Mouse (Mus musculus) CH12.LX (cell line): ENCODE results near the gene Sult1e1. TPM values are rescaled to one million over a fixed set of nuclear protein-coding genes. Genes with fewer than 3 reads are reported as not detected.

Source experiments
- DNase-seq: peaks from one replicate; pipeline ENCODE4 v3.0.0-alpha.2; 2013; ENCODE audit errors: extremely low read depth
- H3K27ac ChIP-seq: 2 replicates; pipeline ENCODE4 v1.5.1; 2012; ENCODE audit warnings: low read depth, mild to moderate bottlenecking, control low read depth, moderate library complexity; ENCODE audit not compliant: insufficient read depth
- H3K27me3 ChIP-seq: replicated peaks from 2 replicates; pipeline ENCODE3; 2012; ENCODE audit warnings: inconsistent platforms
- H3K36me3 ChIP-seq, 2 experiments: replicated peaks in 1 of 2; 2 replicates each; pipeline versions ENCODE3 to v1.6.1; 2012; ENCODE audit warnings: inconsistent platforms in 1 of 2, low read length in 1 of 2, mild to moderate bottlenecking in 1 of 2, mixed read lengths in 1 of 2, moderate library complexity in 1 of 2; ENCODE audit not compliant: control insufficient read depth in 1 of 2, insufficient read depth in 1 of 2
- H3K4me1 ChIP-seq, 2 experiments: 2 replicates each; pipeline ENCODE4 v1.6.1; 2012; ENCODE audit warnings: inconsistent platforms in 1 of 2, moderate library complexity in 1 of 2; ENCODE audit not compliant: insufficient read depth in 2 of 2, control insufficient read depth in 1 of 2
- H3K4me2 ChIP-seq: 2 replicates; pipeline ENCODE4 v1.6.1; 2012; ENCODE audit warnings: low read depth, mild to moderate bottlenecking, control low read depth; ENCODE audit not compliant: poor library complexity, insufficient read depth, severe bottlenecking
- H3K4me3 ChIP-seq, 3 experiments: fragments of 150-350 bp in 1 of 3; sonication (generic) in 1 of 3; replicated peaks in 1 of 3; 2 replicates each; pipeline versions ENCODE3 to v1.5.1; 2011 to 2012; ENCODE audit warnings: low read depth in 2 of 3, low read length in 2 of 3, mild to moderate bottlenecking in 2 of 3, moderate library complexity in 2 of 3, control low read depth in 1 of 3, improper control_type of control experiment in 1 of 3, inconsistent platforms in 1 of 3, mixed read lengths in 1 of 3; ENCODE audit not compliant: poor library complexity in 1 of 3
- H3K79me2 ChIP-seq: replicated peaks from 2 replicates; pipeline ENCODE4 v1.6.1; 2012; ENCODE audit warnings: mild to moderate bottlenecking, moderate library complexity; ENCODE audit not compliant: control insufficient read depth, poor library complexity, insufficient read depth, severe bottlenecking; ENCODE audit errors: extremely low read depth
- H3K9ac ChIP-seq: 2 replicates; pipeline ENCODE4 v1.6.1; 2012; ENCODE audit warnings: low read depth, mild to moderate bottlenecking, control low read depth, moderate library complexity; ENCODE audit not compliant: insufficient read depth
- H3K9me3 ChIP-seq: replicated peaks from 2 replicates; pipeline ENCODE3; 2012; ENCODE audit warnings: low read length, inconsistent platforms, mixed read lengths
- BHLHE40 ChIP-seq: IDR thresholded peaks from 2 replicates; pipeline ENCODE4 v1.6.1; 2011; ENCODE audit warnings: mild to moderate bottlenecking, low read depth, low read length, improper control_type of control experiment
- CHD1 ChIP-seq: IDR thresholded peaks from 2 replicates; pipeline ENCODE4 v1.6.1; 2012; ENCODE audit warnings: low read depth, low read length, improper control_type of control experiment, inconsistent platforms
- CHD2 ChIP-seq: IDR thresholded peaks from 2 replicates; pipeline ENCODE4 v1.6.1; 2011; ENCODE audit warnings: low read length, improper control_type of control experiment
- E2F4 ChIP-seq: IDR thresholded peaks from 2 replicates; pipeline ENCODE4 v1.6.1; 2011; ENCODE audit warnings: low read depth, low read length, improper control_type of control experiment; ENCODE audit not compliant: insufficient replicate concordance
- ELF1 ChIP-seq: IDR thresholded peaks from 2 replicates; pipeline ENCODE4 v1.6.1; 2014; ENCODE audit warnings: low read depth, mild to moderate bottlenecking, inconsistent platforms, low read length, improper control_type of control experiment
- GABPA ChIP-seq: IDR thresholded peaks from 2 replicates; pipeline ENCODE4 v1.6.1; 2012; ENCODE audit warnings: low read depth, low read length, improper control_type of control experiment, inconsistent platforms; ENCODE audit not compliant: insufficient replicate concordance
- IRF4 ChIP-seq: IDR thresholded peaks from 2 replicates; pipeline ENCODE4 v1.6.1; 2014; ENCODE audit warnings: low read depth, mild to moderate bottlenecking, inconsistent platforms, low read length, improper control_type of control experiment
- JUN ChIP-seq: IDR thresholded peaks from 2 replicates; pipeline ENCODE4 v1.6.1; 2011; ENCODE audit warnings: low read depth, mild to moderate bottlenecking, low read length, improper control_type of control experiment, moderate library complexity; ENCODE audit not compliant: insufficient read depth
- MAX ChIP-seq: IDR thresholded peaks from 2 replicates; pipeline ENCODE4 v1.6.1; 2011; ENCODE audit warnings: low read length, improper control_type of control experiment
- MAZ ChIP-seq: IDR thresholded peaks from 2 replicates; pipeline ENCODE4 v1.6.1; 2012; ENCODE audit warnings: low read depth, mild to moderate bottlenecking, inconsistent platforms, low read length, improper control_type of control experiment, moderate library complexity
- MEF2A ChIP-seq: IDR thresholded peaks from 2 replicates; pipeline ENCODE4 v1.6.1; 2014; ENCODE audit warnings: low read depth, mild to moderate bottlenecking, inconsistent platforms, low read length, improper control_type of control experiment, borderline replicate concordance
- MXI1 ChIP-seq: IDR thresholded peaks from 2 replicates; pipeline ENCODE4 v1.6.1; 2011; ENCODE audit warnings: mild to moderate bottlenecking, low read depth, low read length, improper control_type of control experiment
- MYC ChIP-seq: IDR thresholded peaks from 2 replicates; pipeline ENCODE4 v1.6.1; 2011; ENCODE audit warnings: low read depth, mild to moderate bottlenecking, improper control_type of control experiment, low read length
- POLR2A ChIP-seq: IDR thresholded peaks from 2 replicates; pipeline ENCODE4 v1.6.1; 2011; ENCODE audit warnings: low read depth, mild to moderate bottlenecking, improper control_type of control experiment, low read length
- RCOR1 ChIP-seq: conservative IDR thresholded peaks from 2 replicates; pipeline ENCODE4 v1.6.1; 2012; ENCODE audit warnings: low read depth, mild to moderate bottlenecking, inconsistent platforms, low read length, improper control_type of control experiment
- TCF12 ChIP-seq: IDR thresholded peaks from 2 replicates; pipeline ENCODE4 v1.6.1; 2014; ENCODE audit warnings: low read depth, mild to moderate bottlenecking, inconsistent platforms, low read length, improper control_type of control experiment
- UBTF ChIP-seq: IDR thresholded peaks from 2 replicates; pipeline ENCODE4 v1.6.1; 2012; ENCODE audit warnings: low read depth, mild to moderate bottlenecking, inconsistent platforms, low read length, improper control_type of control experiment, moderate library complexity
- ZC3H11A ChIP-seq: IDR thresholded peaks from 2 replicates; pipeline ENCODE4 v1.6.1; 2012; ENCODE audit warnings: low read depth, mild to moderate bottlenecking, inconsistent platforms, low read length, improper control_type of control experiment
- ZKSCAN1 ChIP-seq: IDR thresholded peaks from 2 replicates; pipeline ENCODE4 v1.6.1; 2012; ENCODE audit warnings: low read depth, inconsistent platforms, low read length, improper control_type of control experiment, borderline replicate concordance
- dilution Hi-C: fragments of 300-500 bp; cut with MboI; formaldehyde crosslinking; loops from 2 replicates; pipeline ENCODE4 v1.14.3; 2020; ENCODE audit warnings: low sequenced_read_pairs; ENCODE audit not compliant: extremely low pct_unique_long_range_greater_than_20kb, extremely low pct_ligation_motif_present
- in situ Hi-C: fragments of 300-500 bp; cut with MboI; formaldehyde crosslinking; loops from 3 replicates; pipeline ENCODE4 v1.14.3; 2019; ENCODE audit warnings: low sequenced_read_pairs, low pct_ligation_motif_present, low pct_unique_long_range_greater_than_20kb, mixed read lengths
- polyA plus RNA-seq: library from polyadenylated mRNA; unstranded; fragments of >175 nt; gene quantifications from 2 replicates; pipeline ENCODE4 v1.2.1, GENCODE M21; 2012; ENCODE audit warnings: low read depth; ENCODE audit not compliant: insufficient read length
- total RNA-seq, 2 experiments: library from RNA; depleted of rRNA; stranded (reverse); fragments of 300-350 nt in 1 of 2; fragments of >200 nt in 1 of 2; gene quantifications; 2 replicates each; pipeline ENCODE4 v1.2.3; 2012 to 2014

Gene Sult1e1
- total and polyA plus RNA-seq, 3 experiments = not detected

GRCm38 (mm10) chr5:87574174-87574573, 17.2 kb downstream of the Sult1e1 start:
- no peak for TF ChIP-seq GABPA
- TF ChIP-seq BHLHE40 = no peak
- TF ChIP-seq ZC3H11A = no peak
- no peak for TF ChIP-seq CHD2
- TF ChIP-seq ELF1 = no peak
- no peak for TF ChIP-seq TCF12
- Histone ChIP-seq H3K27me3 (no peaks in the 10 kb centered on the region), H3K36me3 (no peaks in the 10 kb centered on the region), H3K27ac (no peak overlapping the region), H3K4me1 (no peaks in the 10 kb centered on the region), H3K4me3 (no peak overlapping the region), H3K4me2 (no peak overlapping the region), H3K79me2 (no peaks in the 10 kb centered on the region), H3K9ac (no peak overlapping the region), H3K9me3 (no peaks in the 10 kb centered on the region)
- in situ Hi-C loops (no loop called here), dilution Hi-C loops (no loop called here)
- no peak for DNase-seq

- Histone ChIP-seq H3K27me3 (no peaks in the 10 kb centered on the region), H3K4me2 (no peak overlapping the region), H3K79me2 (no peaks in the 10 kb centered on the region), H3K4me3 (no peak overlapping the region), H3K9me3 (no peaks in the 10 kb centered on the region), H3K4me1 (no peaks in the 10 kb centered on the region), H3K36me3 (no peaks in the 10 kb centered on the region), H3K9ac (no peak overlapping the region), H3K27ac (no peak overlapping the region)
- no peak for DNase-seq
- TF ChIP-seq CHD1 = no peak
- no peak for TF ChIP-seq ELF1
- no peak for TF ChIP-seq POLR2A
- TF ChIP-seq E2F4 = no peak
- TF ChIP-seq TCF12 = no peak
- no peak for TF ChIP-seq MEF2A
- no peak for TF ChIP-seq JUN
- no peak for TF ChIP-seq MXI1
- no peak for TF ChIP-seq RCOR1
- no peak for TF ChIP-seq MAZ
- no peak for TF ChIP-seq MYC
- no peak for TF ChIP-seq IRF4
- TF ChIP-seq UBTF = no peak
- no peak for TF ChIP-seq MAX
- TF ChIP-seq ZKSCAN1 = no peak
- in situ Hi-C loops (no loop called here), dilution Hi-C loops (no loop called here)
These were observed 17.9 kb downstream of the Sult1e1 start for GRCm38 (mm10) chr5:87573490-87573889.
